Mouse (Mus musculus): ENCODE results near the gene Gm45208. TPM values are rescaled to one million over a fixed set of nuclear protein-coding genes. Genes with fewer than 3 reads are reported as not detected.
A peak's percentile ranks its signal among the peaks of the same experiment; 100 is the strongest.
"Not testable (repeated sequence)": the region's sequence is repeated elsewhere in the genome, so short reads cannot be mapped to it uniquely, and the experiment has no call there.

The Gm45208 gene
- total RNA-seq (2021), result under 1 TPM in 1 of 2 experiments, not detected in 1; 0.41 TPM
- long read RNA-seq, partial matches to known transcripts, result 1 of 3 reads
- long read RNA-seq, other reads (novel, unspliced or antisense), result 2 of 3 reads

GRCm38 (mm10) chrX:7721514-7722281 lies at the start of gene Gm45208:
Gene Gm45208, plus strand, starts transcription at chrX:7722245.
- DNase-seq (ENCODE audit: low spot score in 2 of 2), result peak; percentile 45 to 79

GRCm38 (mm10) chrX:7672739-7673138 lies 49.3 kb upstream of the Gm45208 start:
- DNase-seq (ENCODE audit: low spot score in 2 of 2), result no peak

- DNase-seq (ENCODE audit: low spot score in 2 of 2), result no peak
Observed at GRCm38 (mm10) chrX:7673578-7674281, 48.3 kb upstream of the Gm45208 start.

- DNase-seq (ENCODE audit: low spot score in 2 of 2), result no peak
Observed at GRCm38 (mm10) chrX:7674284-7675000, 47.6 kb upstream of the Gm45208 start.

- DNase-seq (ENCODE audit: low spot score in 2 of 2), result no peak
Observed at GRCm38 (mm10) chrX:7675001-7675380, 47.1 kb upstream of the Gm45208 start.

- no peak for DNase-seq (ENCODE audit: low spot score in 2 of 2)
Observed at GRCm38 (mm10) chrX:7678986-7679385, 43.1 kb upstream of the Gm45208 start.

GRCm38 (mm10) chrX:7679405-7680056 lies 42.5 kb upstream of the Gm45208 start:
- peak; percentile 73 to 87 for DNase-seq (ENCODE audit: low spot score in 2 of 2)

GRCm38 (mm10) chrX:7680057-7680412 lies 42.0 kb upstream of the Gm45208 start:
- DNase-seq (ENCODE audit: low spot score in 2 of 2), result no peak

- DNase-seq (ENCODE audit: low spot score in 2 of 2), result no peak
Observed at GRCm38 (mm10) chrX:7680864-7681263, 41.2 kb upstream of the Gm45208 start, which contains the start of gene Magix. Gene Magix, minus strand, starts transcription at chrX:7681251.

- DNase-seq (ENCODE audit: low spot score in 2 of 2), result no peak
Observed at GRCm38 (mm10) chrX:7688321-7688720, 33.7 kb upstream of the Gm45208 start.

GRCm38 (mm10) chrX:7690486-7690885 lies 31.6 kb upstream of the Gm45208 start:
- DNase-seq (ENCODE audit: low spot score in 2 of 2), result no peak

- peak in 1 of 2 experiments; percentile 27 for DNase-seq (ENCODE audit: low spot score in 2 of 2)
Observed at GRCm38 (mm10) chrX:7692862-7693261, 29.2 kb upstream of the Gm45208 start.

- no peak for DNase-seq (ENCODE audit: low spot score in 2 of 2)
Observed at GRCm38 (mm10) chrX:7696520-7696919, 25.5 kb upstream of the Gm45208 start.

- peak; percentile 83 to 91 for DNase-seq (ENCODE audit: low spot score in 2 of 2)
Observed at GRCm38 (mm10) chrX:7696954-7697381, 25.1 kb upstream of the Gm45208 start, which contains the start of gene Gpkow. Gene Gpkow, plus strand, starts transcription at chrX:7697131.

GRCm38 (mm10) chrX:7713764-7714134 lies 8.3 kb upstream of the Gm45208 start:
- DNase-seq (ENCODE audit: low spot score in 2 of 2), result not testable (repeated sequence)

GRCm38 (mm10) chrX:7714135-7714899 lies 7.7 kb upstream of the Gm45208 start, which contains the start of gene Wdr45:
Gene Wdr45, plus strand, starts transcription at chrX:7714333.
- DNase-seq (ENCODE audit: low spot score in 2 of 2), result peak; percentile 90 to 96

GRCm38 (mm10) chrX:7716058-7716457 lies 6.0 kb upstream of the Gm45208 start:
- DNase-seq (ENCODE audit: low spot score in 2 of 2), result not testable (repeated sequence)

- no peak for DNase-seq (ENCODE audit: low spot score in 2 of 2)
Observed at GRCm38 (mm10) chrX:7722282-7722611, 202 bp downstream of the Gm45208 start.

GRCm38 (mm10) chrX:7722691-7723090 lies 646 bp downstream of the Gm45208 start:
- no peak for DNase-seq (ENCODE audit: low spot score in 2 of 2)

GRCm38 (mm10) chrX:7724135-7724534 lies 2.1 kb downstream of the Gm45208 start:
- no peak for DNase-seq (ENCODE audit: low spot score in 2 of 2)

All from layer of hippocampus, adult 18-20 months (tissue).